Mouse (Mus musculus): ENCODE results near the gene Slc22a3.

DNA sequence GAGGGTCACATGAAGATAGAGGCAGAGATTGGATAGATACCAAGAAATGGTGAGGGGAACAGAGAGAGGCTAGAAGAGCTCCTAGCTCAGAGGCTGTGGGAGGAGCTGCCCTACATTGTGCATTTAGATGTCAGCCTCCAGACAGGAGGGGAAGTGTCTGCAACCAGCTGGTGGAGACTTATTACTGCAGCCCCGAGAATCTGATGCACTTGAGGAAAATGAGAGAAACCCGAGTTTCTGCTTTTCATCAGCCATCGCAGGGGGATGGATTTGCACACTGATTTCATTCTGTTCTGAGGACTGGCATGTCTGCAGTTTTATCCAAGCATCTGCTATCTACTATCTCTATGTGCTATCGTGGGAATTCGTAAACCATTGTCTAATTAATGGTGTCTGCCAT is 75.8 kb downstream of the Slc22a3 start:
- TF ChIP-seq USF1 (IDR thresholded peaks at IDR 0.05; ENCODE audit: low read depth, low read length) (no peak), CTCF (IDR thresholded peaks at IDR 0.05 in 2 of 3, conservative IDR thresholded peaks at IDR 0.05 in 1 of 3; ENCODE audit: control insufficient read depth in 1 of 3, insufficient read depth in 1 of 3, low read depth in 2 of 3, low read length in 3 of 3, poor library complexity in 1 of 3, severe bottlenecking in 1 of 3) (no peak), ZC3H11A (IDR thresholded peaks at IDR 0.05; ENCODE audit: low read depth, low read length) (no peak), POLR2A (IDR thresholded peaks at IDR 0.05; ENCODE audit: control insufficient read depth in 1 of 2, insufficient read depth in 1 of 2, low read depth in 1 of 2, low read length in 2 of 2, poor library complexity in 1 of 2) (no peak), MXI1 (IDR thresholded peaks at IDR 0.05; ENCODE audit: low read depth, low read length) (no peak), JUND (IDR thresholded peaks at IDR 0.05; ENCODE audit: low read depth, low read length) (no peak), ETS1 (IDR thresholded peaks at IDR 0.05; ENCODE audit: low read depth, low read length) (no peak), E2F4 (IDR thresholded peaks at IDR 0.05; ENCODE audit: borderline replicate concordance, low read depth, low read length) (no peak), USF2 (IDR thresholded peaks at IDR 0.05; ENCODE audit: borderline replicate concordance in 1 of 2, insufficient read depth in 1 of 2, low read depth in 1 of 2, low read length in 2 of 2) (no peak), TCF12 (IDR thresholded peaks at IDR 0.05; ENCODE audit: low read depth, low read length) (no peak), RAD21 (IDR thresholded peaks at IDR 0.05; ENCODE audit: low read depth, low read length) (no peak), TBP (IDR thresholded peaks at IDR 0.05; ENCODE audit: low read depth, low read length) (no peak), CHD1 (IDR thresholded peaks at IDR 0.05; ENCODE audit: low read depth, low read length) (no peak)
